Mouse (Mus musculus) hindbrain, embryonic 12.5 days (tissue): ENCODE results near the gene Ncf4. TPM values are rescaled to one million over a fixed set of nuclear protein-coding genes. Genes with fewer than 3 reads are reported as not detected.

ENCODE experiments used
- ATAC-seq: fragments of 200-750 bp; cut with Nextera tagmentation; 2 replicates; pipeline ENCODE4 v1.8.0; 2017; ENCODE audit warnings: moderate TSS enrichment; ENCODE audit not compliant: low FRiP score
- H3K27ac ChIP-seq: fragments of 300-500 bp; sonication (generic); 2 replicates; pipeline ENCODE4 v1.5.1; 2016; ENCODE audit warnings: mild to moderate bottlenecking
- H3K27me3 ChIP-seq: fragments of 300-500 bp; sonication (generic); 2 replicates; pipeline ENCODE4 v1.6.1; 2016; ENCODE audit warnings: mild to moderate bottlenecking
- H3K36me3 ChIP-seq: fragments of 300-500 bp; sonication (generic); 2 replicates; pipeline ENCODE4 v1.6.1; 2016; ENCODE audit warnings: mild to moderate bottlenecking
- H3K4me1 ChIP-seq: fragments of 300-500 bp; sonication (generic); 2 replicates; pipeline ENCODE4 v1.6.1; 2016
- H3K4me2 ChIP-seq: fragments of 300-500 bp; sonication (generic); replicated peaks from 2 replicates; pipeline ENCODE4 v1.6.1; 2016; ENCODE audit warnings: mild to moderate bottlenecking
- H3K4me3 ChIP-seq: fragments of 300-500 bp; sonication (generic); 2 replicates; pipeline ENCODE4 v1.5.1; 2016; ENCODE audit warnings: mild to moderate bottlenecking
- H3K9ac ChIP-seq: fragments of 300-500 bp; sonication (generic); 2 replicates; pipeline ENCODE4 v1.6.1; 2016; ENCODE audit warnings: mild to moderate bottlenecking, moderate library complexity
- H3K9me3 ChIP-seq: fragments of 300-500 bp; sonication (generic); replicated peaks from 2 replicates; pipeline ENCODE4 v1.6.1; 2016; ENCODE audit warnings: mild to moderate bottlenecking
- WGBS: fragments of 180-500 bp; shearing (Covaris S2); methylation state at CpG from one replicate; pipeline ENCODE4 v1.1.7; 2016; 5-methylcytosine and 5-hydroxymethylcytosine counted together
- microRNA-seq: library from miRNA; unstranded; fragments of <30 nt; microRNA quantifications from one replicate; pipeline ENCODE4, GENCODE M21; 2017
- polyA plus RNA-seq: library from polyadenylated mRNA; unstranded; fragments of >200 nt; fragmentation: Nextera tagmentation; extraction: Ambion mirVana; gene quantifications from 2 replicates; pipeline ENCODE4 v1.2.1, GENCODE M21; 2016

The Ncf4 gene
- polyA plus RNA-seq, 1 experiment from 2014 or later = 5.4 TPM

GRCm38 (mm10) chr15:78298558-78298957 is 54.0 kb downstream of the Ncf4 start:
- 83% methylated on average over 1 of the region's 1 CpGs for whole genome bisulfite sequencing

GRCm38 (mm10) chr15:78299641-78300040 is 55.0 kb downstream of the Ncf4 start:
- H3K4me1 ChIP-seq = no peaks in the 10 kb centered on the region
- no peak overlapping the region for H3K27ac ChIP-seq
- no peak overlapping the region for H3K4me3 ChIP-seq
- no peak overlapping the region for H3K4me2 ChIP-seq
- no peak overlapping the region for H3K9ac ChIP-seq
- 71% methylated on average over 3 of the region's 3 CpGs for WGBS
- H3K9me3 ChIP-seq = no peaks in the 10 kb centered on the region
- H3K36me3 ChIP-seq = no peaks in the 10 kb centered on the region
- ATAC-seq = no peak
- no peaks in the 10 kb centered on the region for H3K27me3 ChIP-seq

More at GRCm38 (mm10) chr15:78298558-78298957, 54.0 kb downstream of the Ncf4 start:
- Histone ChIP-seq H3K9me3 (no peaks in the 10 kb centered on the region), H3K27me3 (no peaks in the 10 kb centered on the region), H3K4me1 (no peaks in the 10 kb centered on the region), H3K4me3 (no peak overlapping the region), H3K4me2 (no peak overlapping the region), H3K9ac (no peak overlapping the region), H3K27ac (no peak overlapping the region), H3K36me3 (no peaks in the 10 kb centered on the region)
- ATAC-seq = no peak

- Histone ChIP-seq H3K27ac (no peak overlapping the region), H3K9me3 (no peaks in the 10 kb centered on the region), H3K27me3 (no peaks in the 10 kb centered on the region), H3K9ac (no peak overlapping the region), H3K4me1 (no peaks in the 10 kb centered on the region), H3K36me3 (no peaks in the 10 kb centered on the region), H3K4me3 (no peak overlapping the region), H3K4me2 (no peak overlapping the region)
- no peak for ATAC-seq
These were observed 56.2 kb downstream of the Ncf4 start for GRCm38 (mm10) chr15:78300773-78301172.

- Histone ChIP-seq H3K36me3 (no peaks in the 10 kb centered on the region), H3K9me3 (no peaks in the 10 kb centered on the region), H3K9ac (no peak overlapping the region), H3K4me3 (no peak overlapping the region), H3K4me2 (no peak overlapping the region), H3K27me3 (no peaks in the 10 kb centered on the region), H3K27ac (no peak overlapping the region), H3K4me1 (no peaks in the 10 kb centered on the region)
- 94% methylated on average over 4 of the region's 4 CpGs for WGBS
- no peak for ATAC-seq
These were observed 58.1 kb downstream of the Ncf4 start for GRCm38 (mm10) chr15:78302718-78303117.

GRCm38 (mm10) chr15:78303665-78304233 is 59.1 kb downstream of the Ncf4 start:
- WGBS = 89% methylated on average over 6 of the region's 6 CpGs
- Histone ChIP-seq H3K4me3 (no peak overlapping the region), H3K27me3 (no peaks in the 10 kb centered on the region), H3K9me3 (no peaks in the 10 kb centered on the region), H3K27ac (no peak overlapping the region), H3K36me3 (no peaks in the 10 kb centered on the region), H3K9ac (no peak overlapping the region), H3K4me1 (no peaks in the 10 kb centered on the region), H3K4me2 (no peak overlapping the region)
- no peak for ATAC-seq

- Histone ChIP-seq H3K4me2 (no peak within 1 kb of the TSS), H3K9me3 (no peaks in the 10 kb centered on the region), H3K27ac (no peak within 1 kb of the TSS), H3K4me3 (no peak within 1 kb of the TSS), H3K27me3 (no peaks in the 10 kb centered on the region), H3K4me1 (0 out of 2 replicates have a peak, but pooled peaks cover 2% of the 10 kb centered on the region), H3K36me3 (no peaks in the 10 kb centered on the region), H3K9ac (no peak within 1 kb of the TSS)
- whole genome bisulfite sequencing = 83% methylated on average over 10 of the region's 10 CpGs
- ATAC-seq = no peak
These were observed 60.8 kb downstream of the Ncf4 start, which contains the start of gene Csf2rb2 for GRCm38 (mm10) chr15:78305341-78305933. TSS of gene Csf2rb2 (minus strand) at chr15:78305721.

GRCm38 (mm10) chr15:78309865-78310264 is 65.3 kb downstream of the Ncf4 start:
- Histone ChIP-seq H3K4me1 (0 out of 2 replicates have a peak, but pooled peaks cover 2% of the 10 kb centered on the region), H3K9ac (no peak overlapping the region), H3K36me3 (no peaks in the 10 kb centered on the region), H3K9me3 (no peaks in the 10 kb centered on the region), H3K4me2 (no peak overlapping the region), H3K27ac (no peak overlapping the region), H3K27me3 (no peaks in the 10 kb centered on the region), H3K4me3 (no peak overlapping the region)
- 35% methylated on average over 5 of the region's 5 CpGs for WGBS
- no peak for ATAC-seq

GRCm38 (mm10) chr15:78310971-78311370 is 66.4 kb downstream of the Ncf4 start:
- ATAC-seq = no peak
- H3K9ac ChIP-seq = no peak overlapping the region
- H3K36me3 ChIP-seq = no peaks in the 10 kb centered on the region
- no peak overlapping the region for H3K4me2 ChIP-seq
- no peak overlapping the region for H3K4me3 ChIP-seq
- no peaks in the 10 kb centered on the region for H3K27me3 ChIP-seq
- no peak overlapping the region for H3K27ac ChIP-seq
- 72% methylated on average over 4 of the region's 4 CpGs for WGBS
- H3K9me3 ChIP-seq = no peaks in the 10 kb centered on the region
- 0 out of 2 replicates have a peak, but pooled peaks cover 2% of the 10 kb centered on the region for H3K4me1 ChIP-seq

Small RNA genes lying within 50 kb of the gene (microRNA-seq; reads per million reads assigned to microRNA genes)
- not detected for gene Mir7676-1

Other genes with a start within 250 kb of the Ncf4 start
- gene Cacng2, start 124.8 kb upstream of the Ncf4 start, polyA plus RNA-seq = 4.2 and 4.6 TPM in 2 replicates
- 87.8 and 99.9 TPM in 2 replicates for gene Ift27, start 70.7 kb upstream of the Ncf4 start, polyA plus RNA-seq
- 4.2 and 10.2 TPM in 2 replicates for gene Pvalb, start 38.4 kb upstream of the Ncf4 start, polyA plus RNA-seq
- 0.28 and 0.31 TPM in 2 replicates for gene Csf2rb2, start 60.9 kb downstream of the Ncf4 start, polyA plus RNA-seq
- gene Csf2rb, start 81.0 kb downstream of the Ncf4 start, polyA plus RNA-seq = 1.7 and 2.1 TPM in 2 replicates
- gene Tex33, start 151.1 kb downstream of the Ncf4 start, polyA plus RNA-seq = not detected in 2 replicates
- 7.0 and 9.3 TPM in 2 replicates for gene Tst, start 161.1 kb downstream of the Ncf4 start, polyA plus RNA-seq
- gene Mpst, start 161.6 kb downstream of the Ncf4 start, polyA plus RNA-seq = 1.7 and 1.8 TPM in 2 replicates
- 79.8 and 85.2 TPM in 2 replicates for gene Kctd17, start 183.8 kb downstream of the Ncf4 start, polyA plus RNA-seq
- gene Tmprss6, start 223.8 kb downstream of the Ncf4 start, polyA plus RNA-seq = 0.14 TPM in 1 of 2 replicates, not detected in the other